Mouse (Mus musculus) bone marrow, adult 2 months (tissue): ENCODE data around the gene Fbxl17.

Experiments
- CTCF ChIP-seq: fragments of 200-500 bp; IDR thresholded peaks from 2 replicates; pipeline ENCODE4 v1.5.1; 2011; ENCODE audit warnings: low read length, control low read depth; ENCODE audit not compliant: control insufficient read depth, insufficient read depth
- POLR2A ChIP-seq: fragments of 200-500 bp; IDR thresholded peaks from 2 replicates; pipeline ENCODE4 v1.6.1; 2011; ENCODE audit warnings: low read depth, mild to moderate bottlenecking, control low read depth, low read length, borderline replicate concordance; ENCODE audit not compliant: control insufficient read depth

- TF ChIP-seq CTCF (no peak), POLR2A (no peak)
These were observed 34.6 kb downstream of the Fbxl17 start for GRCm38 (mm10) chr17:63465239-63465638.
